Mouse (Mus musculus) midbrain, embryonic 11.5 days (tissue): ENCODE measurements around the gene Olfr1348. TPM values are rescaled to one million over a fixed set of nuclear protein-coding genes. Genes with fewer than 3 reads are reported as not detected.

Source experiments
- ATAC-seq: fragments of 200-750 bp; cut with Nextera tagmentation; 2 replicates; pipeline ENCODE4 v1.8.0; 2017; ENCODE audit warnings: moderate TSS enrichment, moderate library complexity; ENCODE audit not compliant: low FRiP score
- DNase-seq: peaks from one replicate; pipeline ENCODE4 v3.0.0; 2015; ENCODE audit warnings: low spot score; ENCODE audit errors: missing footprints
- H3K27ac ChIP-seq: fragments of 300-500 bp; sonication (generic); 2 replicates; pipeline ENCODE4 v1.5.1; 2014; ENCODE audit warnings: low read depth, low read length
- H3K27me3 ChIP-seq: fragments of 300-500 bp; sonication (generic); 2 replicates; pipeline ENCODE4 v1.6.1; 2014; ENCODE audit warnings: mild to moderate bottlenecking, low read length, moderate library complexity, mixed read lengths; ENCODE audit not compliant: control insufficient read depth, insufficient read depth
- H3K36me3 ChIP-seq: fragments of 300-500 bp; sonication (generic); 2 replicates; pipeline ENCODE4 v1.6.1; 2014; ENCODE audit warnings: mild to moderate bottlenecking, low read length, moderate library complexity, mixed read lengths; ENCODE audit not compliant: control insufficient read depth, insufficient read depth
- H3K4me1 ChIP-seq: fragments of 300-500 bp; sonication (generic); 2 replicates; pipeline ENCODE4 v1.6.1; 2014; ENCODE audit warnings: low read length; ENCODE audit not compliant: control insufficient read depth, insufficient read depth
- H3K4me2 ChIP-seq: fragments of 300-500 bp; sonication (generic); 2 replicates; pipeline ENCODE4 v1.6.1; 2014; ENCODE audit warnings: mild to moderate bottlenecking, moderate library complexity
- H3K4me3 ChIP-seq: fragments of 300-500 bp; sonication (generic); 2 replicates; pipeline ENCODE4 v1.5.1; 2014; ENCODE audit warnings: low read depth, low read length
- H3K9ac ChIP-seq: fragments of 300-500 bp; sonication (generic); 2 replicates; pipeline ENCODE4 v1.6.1; 2014; ENCODE audit warnings: low read length
- H3K9me3 ChIP-seq: fragments of 300-500 bp; sonication (generic); 2 replicates; pipeline ENCODE4 v1.6.1; 2016; ENCODE audit warnings: low read length; ENCODE audit not compliant: control insufficient read depth
- WGBS: fragments of 180-500 bp; shearing (Covaris S2); extraction: QIAGEN DNeasy Blood & Tissue Kit; methylation state at CpG from one replicate; pipeline ENCODE4 v1.1.7; 2014; 5-methylcytosine and 5-hydroxymethylcytosine counted together
- polyA plus RNA-seq: library from polyadenylated mRNA; unstranded; fragments of >200 nt; fragmentation: Nextera tagmentation; extraction: Ambion mirVana; gene quantifications from 2 replicates; pipeline ENCODE4 v1.2.1, GENCODE M21; 2014

Gene Olfr1348
- polyA plus RNA-seq, 1 experiment from 2014 or later: not detected

GRCm38 (mm10) chr7:6456399-6456798 lies 52.1 kb downstream of the Olfr1348 start:
- DNase-seq: no peak
- no peak for ATAC-seq
- H3K9ac ChIP-seq: no peak overlapping the region
- no peak overlapping the region for H3K27ac ChIP-seq
- H3K27me3 ChIP-seq: no peaks in the 10 kb centered on the region
- no peak overlapping the region for H3K4me3 ChIP-seq
- WGBS: 46% methylated on average over 3 of the region's 3 CpGs
- H3K4me2 ChIP-seq: no peak overlapping the region
- no peaks in the 10 kb centered on the region; the same call in 1 of the 2 replicates for H3K9me3 ChIP-seq
- no peaks in the 10 kb centered on the region for H3K36me3 ChIP-seq
- no peaks in the 10 kb centered on the region for H3K4me1 ChIP-seq

GRCm38 (mm10) chr7:6455868-6456267 lies 52.7 kb downstream of the Olfr1348 start, which contains the start of gene Olfr1336:
TSS of gene Olfr1336 (plus strand) at chr7:6456168.
- no peaks in the 10 kb centered on the region; the same call in 1 of the 2 replicates for H3K9me3 ChIP-seq
- H3K9ac ChIP-seq: no peak within 1 kb of the TSS
- DNase-seq (no peak), ATAC-seq (no peak)
- no peak within 1 kb of the TSS for H3K4me3 ChIP-seq
- no peaks in the 10 kb centered on the region for H3K4me1 ChIP-seq
- H3K27me3 ChIP-seq: no peaks in the 10 kb centered on the region
- no peak within 1 kb of the TSS for H3K4me2 ChIP-seq
- H3K36me3 ChIP-seq: no peaks in the 10 kb centered on the region
- no peak within 1 kb of the TSS for H3K27ac ChIP-seq

Other genes with a start within 250 kb of the Olfr1348 start
- gene Zfp667, start 222.2 kb downstream of the Olfr1348 start, polyA plus RNA-seq: 12.0 and 12.9 TPM in 2 replicates
- gene Zfp583, start 177.5 kb downstream of the Olfr1348 start, polyA plus RNA-seq: 7.2 and 10.4 TPM in 2 replicates
- 2.5 and 3.0 TPM in 2 replicates for gene Gm3854, start 165.0 kb downstream of the Olfr1348 start, polyA plus RNA-seq
- gene Zfp78, start 145.5 kb downstream of the Olfr1348 start, polyA plus RNA-seq: 2.5 and 3.3 TPM in 2 replicates
- gene Zfp28, start 125.5 kb downstream of the Olfr1348 start, polyA plus RNA-seq: 12.6 and 13.2 TPM in 2 replicates
- 0.67 and 0.95 TPM in 2 replicates for gene Smim17, start 110.0 kb downstream of the Olfr1348 start, polyA plus RNA-seq
- gene Gm20715, start 98.5 kb downstream of the Olfr1348 start, polyA plus RNA-seq: not detected in 2 replicates
- gene Olfr1344, start 70.1 kb downstream of the Olfr1348 start, polyA plus RNA-seq: not detected in 2 replicates
- not detected in 2 replicates for gene Olfr1336, start 52.6 kb downstream of the Olfr1348 start, polyA plus RNA-seq
- not detected in 2 replicates for gene Olfr1346, start 41.6 kb downstream of the Olfr1348 start, polyA plus RNA-seq
- gene Olfr5, start 21.8 kb downstream of the Olfr1348 start, polyA plus RNA-seq: not detected in 2 replicates
- gene Olfr1347, start 9.0 kb downstream of the Olfr1348 start, polyA plus RNA-seq: not detected in 2 replicates
- gene Olfr1349, start 14.2 kb upstream of the Olfr1348 start, polyA plus RNA-seq: not detected in 2 replicates
- gene Olfr1350, start 56.1 kb upstream of the Olfr1348 start, polyA plus RNA-seq: not detected in 2 replicates
- 0.93 and 1.6 TPM in 2 replicates for gene Zim1, start 187.7 kb upstream of the Olfr1348 start, polyA plus RNA-seq
- 85.3 and 90.1 TPM in 2 replicates for gene Peg3, start 221.7 kb upstream of the Olfr1348 start, polyA plus RNA-seq
- 10.2 and 10.7 TPM in 2 replicates for gene Usp29, start 221.8 kb upstream of the Olfr1348 start, polyA plus RNA-seq